Mouse (Mus musculus): ENCODE results near the gene Nr3c2. TPM values are rescaled to one million over a fixed set of nuclear protein-coding genes. Genes with fewer than 3 reads are reported as not detected.

Nr3c2 gene
- total RNA-seq, 2 experiments from 2014 or later = 16.9 to 24.3 TPM

GRCm38 (mm10) chr8:77154496-77154895, 255.3 kb downstream of the Nr3c2 start:
- intact Hi-C loops (cut with DNase I) = no loop called here
- DNase-seq = no peak

- no peak for DNase-seq
- intact Hi-C loops (cut with DNase I) = no loop called here
Measured at GRCm38 (mm10) chr8:77169320-77169719, 270.1 kb downstream of the Nr3c2 start.

DNA sequence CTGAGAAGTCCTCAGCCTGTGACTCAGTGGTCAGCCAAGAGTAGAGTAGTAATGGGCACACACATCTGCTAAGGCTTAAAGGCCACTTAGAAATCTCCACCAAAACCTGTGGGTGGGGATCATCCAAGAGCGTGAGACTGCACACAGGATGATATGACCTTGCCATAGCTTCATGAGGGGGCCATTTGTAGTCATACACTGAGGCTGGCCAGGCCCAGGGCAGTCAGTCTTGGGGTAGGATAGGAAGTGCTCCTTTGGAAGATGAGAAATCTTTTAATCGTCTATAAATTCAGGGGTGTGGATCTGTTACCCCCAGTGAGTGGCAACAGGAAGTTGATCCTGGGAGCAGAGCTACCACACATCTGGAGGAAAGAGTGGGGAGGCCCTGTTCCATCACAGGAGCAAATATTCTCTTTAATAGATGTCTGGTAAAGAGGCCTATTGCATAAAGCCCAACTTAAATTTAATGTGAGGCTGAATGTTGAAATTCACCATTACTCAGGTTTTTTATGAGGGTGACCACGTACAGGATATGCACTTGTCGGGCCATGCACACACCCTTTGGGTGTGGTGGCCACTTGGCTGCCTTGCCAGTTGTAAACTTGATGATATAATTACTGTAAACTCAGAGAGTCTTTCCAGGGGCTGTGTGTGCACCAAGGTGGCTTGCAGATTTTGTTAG, 270.7 kb downstream of the Nr3c2 start:
- intact Hi-C loops (cut with DNase I) = no loop called here
- no peak for DNase-seq

GRCm38 (mm10) chr8:77170439-77170759, 271.2 kb downstream of the Nr3c2 start:
- DNase-seq = no peak
- intact Hi-C loops (cut with DNase I) = no loop called here

DNA sequence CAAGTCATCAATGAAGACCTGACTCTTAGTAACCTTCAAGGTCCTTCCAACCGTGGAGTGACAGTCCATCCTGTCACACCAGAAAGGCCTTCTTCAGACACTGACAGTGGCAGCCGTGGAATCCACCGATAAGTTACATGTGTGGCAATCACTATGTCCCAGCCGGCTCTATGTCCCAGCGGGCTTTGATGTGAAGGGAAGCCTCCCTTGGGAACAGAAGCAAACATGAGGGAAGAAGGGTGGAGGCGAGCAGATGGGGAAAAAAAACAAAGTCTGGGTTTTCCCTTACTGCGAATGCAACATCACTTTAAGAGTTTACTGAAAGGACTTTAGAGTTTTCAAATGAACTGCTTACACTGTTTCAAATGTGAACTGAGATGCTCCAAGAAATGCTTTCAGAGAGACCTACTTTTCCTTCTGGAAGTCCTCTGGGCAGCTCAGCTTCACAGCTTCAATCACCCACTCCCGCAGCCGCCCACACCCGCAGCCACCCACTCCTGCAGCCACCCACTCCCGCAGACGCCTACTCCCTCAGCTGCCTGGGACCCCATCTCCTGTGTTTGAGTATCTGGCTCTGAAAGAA, 273.9 kb downstream of the Nr3c2 start:
- DNase-seq = no peak
- intact Hi-C loops (cut with DNase I) = no loop called here

GRCm38 (mm10) chr8:77173736-77174135, 274.5 kb downstream of the Nr3c2 start:
- DNase-seq = no peak
- intact Hi-C loops (cut with DNase I) = no loop called here

DNA sequence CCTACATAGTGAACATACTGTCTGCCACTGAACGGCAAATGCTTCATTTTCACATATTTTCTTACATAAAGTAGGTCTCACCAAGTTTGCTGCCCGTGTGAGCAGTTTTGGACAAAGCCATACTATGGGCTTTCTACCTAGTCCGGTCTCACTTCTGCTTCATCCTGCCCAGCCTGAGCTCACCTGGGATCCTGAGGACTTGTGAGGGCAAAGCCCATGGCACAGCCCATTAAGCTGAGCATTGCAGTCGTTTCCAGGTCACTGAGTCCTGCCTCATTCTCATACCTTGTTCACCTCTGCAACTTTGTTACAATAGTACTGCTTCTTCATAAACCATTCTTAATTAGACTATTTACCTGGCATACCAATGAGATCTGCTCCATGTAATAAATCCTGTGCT, 276.2 kb downstream of the Nr3c2 start:
- intact Hi-C loops (cut with DNase I) = no loop called here
- DNase-seq = no peak

GRCm38 (mm10) chr8:77176343-77176742, 277.1 kb downstream of the Nr3c2 start:
- no peak for DNase-seq
- intact Hi-C loops (cut with DNase I) = no loop called here

- DNase-seq = no peak
- intact Hi-C loops (cut with DNase I) = no loop called here
Measured at GRCm38 (mm10) chr8:77185816-77186215, 286.6 kb downstream of the Nr3c2 start.

DNA sequence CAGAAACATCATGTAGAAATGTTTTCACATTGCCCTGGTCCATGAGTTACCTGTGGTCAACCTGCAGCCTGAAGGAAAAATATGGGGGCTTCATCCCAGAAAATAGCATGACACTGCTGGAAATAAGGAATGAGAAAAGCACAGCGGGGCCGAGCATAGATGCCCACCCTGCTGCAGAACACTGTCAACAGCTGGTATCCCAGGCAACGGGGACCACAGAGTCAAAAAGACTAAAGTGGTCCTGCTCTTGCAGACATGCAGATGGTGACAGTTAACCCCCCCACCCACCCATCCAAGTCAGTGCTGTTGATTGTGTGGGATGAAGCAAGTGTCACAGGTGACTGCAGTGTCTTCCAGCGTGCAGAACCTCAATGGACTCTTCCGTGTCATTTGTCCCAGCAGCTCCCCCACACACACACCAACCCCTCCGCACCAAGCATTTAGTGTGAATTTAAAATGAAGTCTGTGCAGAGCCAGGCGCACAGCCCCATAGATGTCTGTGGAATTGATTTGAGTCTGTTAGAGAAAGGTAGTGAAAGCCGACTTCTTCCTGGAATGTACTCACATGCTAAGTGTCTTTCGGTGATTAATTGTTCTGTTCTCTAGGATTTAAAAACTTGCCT, 287.8 kb downstream of the Nr3c2 start:
- no peak for DNase-seq

DNA sequence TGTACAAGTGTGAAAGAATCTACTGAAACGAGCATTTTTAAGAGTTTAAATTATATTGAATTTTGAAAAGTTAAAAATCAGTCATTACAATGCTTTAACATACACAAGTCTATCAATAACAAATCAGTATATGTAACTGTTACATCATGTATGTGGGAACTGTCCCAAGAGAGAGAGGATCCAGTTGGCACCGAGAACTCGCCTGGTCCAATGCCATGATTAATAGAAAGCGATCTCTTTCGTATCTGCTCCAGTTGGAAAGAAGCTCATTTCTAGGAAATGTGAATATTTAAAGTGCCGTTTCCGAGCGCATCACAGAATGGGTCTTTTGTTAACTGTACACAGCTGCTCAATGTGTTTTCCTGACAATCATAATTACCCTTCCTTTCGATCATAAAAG, 288.5 kb downstream of the Nr3c2 start:
- no peak for DNase-seq
- intact Hi-C loops (cut with DNase I) = no loop called here

More for the DNA sequence above, 287.8 kb downstream of the Nr3c2 start:
- intact Hi-C loops (cut with DNase I) = no loop called here

DNA sequence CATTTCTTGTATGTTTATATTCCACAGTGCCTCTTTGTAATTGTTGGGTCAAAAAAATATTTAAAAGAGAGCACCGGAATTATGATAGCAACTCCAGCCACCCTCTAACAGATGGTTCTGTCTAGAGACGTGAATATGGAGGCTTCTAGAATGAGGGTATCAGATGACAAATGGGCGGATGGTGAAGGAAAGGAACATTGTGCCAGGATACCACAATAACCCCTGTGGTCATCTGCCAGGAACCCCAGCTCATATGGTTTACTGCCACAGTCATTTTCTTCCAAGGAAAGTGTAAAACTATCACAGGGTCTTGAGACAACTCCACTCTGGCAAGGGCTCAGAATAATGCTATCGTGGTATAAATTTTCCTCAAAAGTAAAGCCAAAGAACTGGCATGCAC, 289.1 kb downstream of the Nr3c2 start:
- intact Hi-C loops (cut with DNase I) = no loop called here

DNA sequence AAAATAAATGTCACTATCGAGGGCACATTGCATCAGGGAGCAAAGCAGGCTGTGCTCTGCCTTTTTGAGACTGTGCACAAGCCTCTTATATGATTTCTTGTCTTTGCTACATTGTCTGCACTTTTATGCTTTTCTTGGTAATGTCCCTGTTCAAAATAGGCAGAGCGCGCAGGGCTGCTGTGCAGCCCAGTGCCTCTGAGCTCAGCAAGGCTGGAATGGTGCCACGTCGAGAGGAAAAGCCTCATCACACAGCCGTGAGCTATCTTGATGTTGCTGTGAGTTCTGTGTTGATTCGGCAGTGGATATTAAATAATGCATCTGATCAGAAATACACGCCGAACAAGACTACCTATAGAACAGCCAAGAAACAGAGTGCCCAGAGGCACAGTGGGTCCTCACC, 290.1 kb downstream of the Nr3c2 start:
- DNase-seq = peak; percentile 50
- intact Hi-C loops (cut with DNase I) = no loop called here

More for the DNA sequence above, 289.1 kb downstream of the Nr3c2 start:
- DNase-seq = no peak

GRCm38 (mm10) chr8:77190393-77190792, 291.2 kb downstream of the Nr3c2 start:
- DNase-seq = no peak
- intact Hi-C loops (cut with DNase I) = no loop called here

GRCm38 (mm10) chr8:77209297-77209696, 310.1 kb downstream of the Nr3c2 start:
- intact Hi-C loops (cut with DNase I) = no loop called here

DNA sequence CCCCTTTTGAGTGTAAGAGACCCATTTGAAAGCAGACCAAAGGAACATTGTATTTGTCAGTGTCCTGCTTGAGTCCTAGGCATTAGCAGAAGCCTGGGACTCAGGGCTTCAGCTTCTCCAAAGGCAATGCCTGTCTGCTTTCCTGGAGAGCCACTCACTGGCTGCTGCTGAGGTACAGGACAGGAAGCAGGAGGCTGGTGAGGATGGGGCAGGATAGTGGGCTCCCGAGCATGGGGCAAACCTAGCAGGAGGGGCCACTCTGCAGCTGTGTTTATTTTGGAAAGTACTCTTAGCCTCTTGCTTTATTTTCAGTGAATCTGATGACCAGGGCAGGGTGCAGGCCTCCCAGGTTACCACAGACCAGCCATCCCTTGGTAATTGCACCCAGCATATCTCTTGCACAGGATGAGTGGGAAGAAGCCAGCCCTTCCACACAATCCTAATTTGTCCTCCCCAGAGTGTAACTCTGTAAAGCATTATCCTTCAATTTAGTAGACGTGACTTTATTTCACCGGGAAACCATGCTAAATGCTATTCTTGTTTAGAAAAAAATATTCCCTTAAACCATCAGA, 314.7 kb downstream of the Nr3c2 start:
- intact Hi-C loops (cut with DNase I) = no loop called here
- DNase-seq = no peak

More at GRCm38 (mm10) chr8:77209297-77209696, 310.1 kb downstream of the Nr3c2 start:
- DNase-seq = no peak

- intact Hi-C loops (cut with DNase I) = no loop called here
- DNase-seq = peak; percentile 36
Measured at GRCm38 (mm10) chr8:77214665-77215064, 315.4 kb downstream of the Nr3c2 start.

- DNase-seq = no peak
- intact Hi-C loops (cut with DNase I) = no loop called here
Measured at GRCm38 (mm10) chr8:77215191-77215590, 315.9 kb downstream of the Nr3c2 start.

DNA sequence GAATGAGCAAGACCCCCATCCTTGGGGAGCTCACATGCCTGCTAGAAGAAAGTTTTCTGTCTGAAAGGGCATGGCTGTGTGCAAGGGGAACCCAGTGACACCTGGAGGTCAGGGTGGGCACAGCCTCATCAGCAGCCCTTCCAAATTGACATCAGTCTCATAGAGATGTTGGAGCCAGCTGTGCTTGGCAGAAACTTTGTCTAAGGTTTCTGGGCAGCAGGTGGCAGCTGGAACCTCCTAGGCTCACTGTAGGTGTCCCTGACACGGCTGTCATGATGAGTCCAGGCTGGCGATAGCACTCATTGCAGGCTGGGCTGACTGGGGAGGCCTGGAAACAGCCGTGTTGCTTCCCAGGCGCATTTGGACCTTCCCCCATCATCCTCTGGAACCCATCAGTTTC, 323.9 kb downstream of the Nr3c2 start:
- intact Hi-C loops (cut with DNase I) = no loop called here
- no peak for DNase-seq

DNA sequence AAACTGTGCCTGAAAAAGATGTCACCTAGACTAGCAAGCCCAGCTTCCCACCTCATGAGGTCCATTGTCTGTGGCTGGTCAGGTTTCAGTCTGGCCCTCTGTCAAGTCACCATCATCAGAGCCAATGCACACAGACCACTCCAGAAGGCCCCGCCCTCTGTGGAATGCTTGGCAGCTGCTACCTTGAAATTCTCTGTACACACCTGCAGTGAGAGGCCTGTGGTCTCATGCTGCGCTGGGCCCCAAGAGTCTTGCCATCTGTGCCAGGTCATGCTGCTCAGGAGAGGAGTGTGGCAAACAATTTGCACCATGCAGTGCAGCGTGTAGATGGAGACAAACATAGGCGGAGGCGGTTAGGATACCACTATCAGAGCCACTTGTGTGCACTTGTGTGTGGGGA, 328.5 kb downstream of the Nr3c2 start:
- intact Hi-C loops (cut with DNase I) = no loop called here
- DNase-seq = peak; percentile 41

GRCm38 (mm10) chr8:77228688-77229087, 329.4 kb downstream of the Nr3c2 start:
- intact Hi-C loops (cut with DNase I) = no loop called here
- DNase-seq = no peak

DNA sequence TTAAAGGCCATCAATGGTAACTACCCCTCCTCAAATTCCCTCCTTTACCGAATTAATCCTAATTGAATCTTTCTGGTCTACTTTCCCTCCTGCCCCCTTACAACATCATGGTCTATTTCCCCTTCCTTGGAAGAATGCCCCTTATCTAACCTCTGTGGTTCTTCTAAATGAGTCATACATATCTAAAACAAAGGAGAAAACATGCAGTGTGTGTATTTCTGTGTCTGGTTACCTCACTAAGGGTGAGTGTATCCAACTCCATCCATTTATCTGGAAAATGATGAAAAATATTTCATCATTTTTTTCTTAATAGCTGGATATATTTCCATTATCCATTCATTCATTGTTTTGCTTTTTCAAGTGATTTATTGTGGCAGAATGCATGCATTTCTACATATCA, 332.0 kb downstream of the Nr3c2 start:
- no peak for DNase-seq
- intact Hi-C loops (cut with DNase I) = no loop called here
